Mouse (Mus musculus) retina, adult 2 months (tissue): ENCODE data around the gene Styk1.

Experiments
- DNase-seq: peaks from one replicate; pipeline ENCODE4 v3.0.0-alpha.2; 2012; ENCODE audit warnings: low read depth, low spot score

Gene Styk1

GRCm38 (mm10) chr6:131353352-131353919, at the start of gene Styk1:
Gene Styk1, minus strand, starts transcription at chr6:131353597.
- no peak for DNase-seq

- DNase-seq, result no peak
Measured at GRCm38 (mm10) chr6:131403036-131403435, 49.6 kb upstream of the Styk1 start.

GRCm38 (mm10) chr6:131402606-131403005, 49.2 kb upstream of the Styk1 start:
- DNase-seq, result no peak

GRCm38 (mm10) chr6:131401259-131401658, 47.9 kb upstream of the Styk1 start:
- DNase-seq, result no peak

- no peak for DNase-seq
Measured at GRCm38 (mm10) chr6:131396650-131397049, 43.3 kb upstream of the Styk1 start.

GRCm38 (mm10) chr6:131393873-131394660, 40.7 kb upstream of the Styk1 start:
- no peak for DNase-seq

GRCm38 (mm10) chr6:131388040-131389021, 34.9 kb upstream of the Styk1 start, which contains the start of gene Ybx3:
Gene Ybx3, minus strand, starts transcription at chr6:131388476.
- DNase-seq, result peak; percentile 66

GRCm38 (mm10) chr6:131387221-131388039, 34.0 kb upstream of the Styk1 start:
- no peak for DNase-seq

- DNase-seq, result no peak
Measured at GRCm38 (mm10) chr6:131386416-131387019, 33.1 kb upstream of the Styk1 start.

- no peak for DNase-seq
Measured at GRCm38 (mm10) chr6:131385469-131385868, 32.1 kb upstream of the Styk1 start.

- no peak for DNase-seq
Measured at GRCm38 (mm10) chr6:131383713-131384330, 30.4 kb upstream of the Styk1 start.

GRCm38 (mm10) chr6:131382984-131383337, 29.6 kb upstream of the Styk1 start:
- DNase-seq, result no peak

GRCm38 (mm10) chr6:131382232-131382983, 29.0 kb upstream of the Styk1 start:
- peak; percentile 81 for DNase-seq

- no peak for DNase-seq
Measured at GRCm38 (mm10) chr6:131378858-131379428, 25.5 kb upstream of the Styk1 start.

GRCm38 (mm10) chr6:131377378-131377777, 24.0 kb upstream of the Styk1 start:
- DNase-seq, result no peak

- no peak for DNase-seq
Measured at GRCm38 (mm10) chr6:131374594-131375340, 21.4 kb upstream of the Styk1 start.

GRCm38 (mm10) chr6:131373160-131373559, 19.8 kb upstream of the Styk1 start:
- DNase-seq, result no peak

- DNase-seq, result no peak
Measured at GRCm38 (mm10) chr6:131370767-131371166, 17.4 kb upstream of the Styk1 start.
